Mouse (Mus musculus): Measurements from ENCODE around the gene Lonp2. TPM values are rescaled to one million over a fixed set of nuclear protein-coding genes. Genes with fewer than 3 reads are reported as not detected.

The Lonp2 gene
- polyA plus RNA-seq, 1 experiment from 2014 or later = 69.9 TPM

- Histone ChIP-seq H3K4me3 (no peak overlapping the region), H3K4me1 (replicated peaks) (peaks cover 10% of the 10 kb centered on the region; the same call in 1 of the 2 replicates), H3K27me3 (replicated peaks) (no peaks in the 10 kb centered on the region), H3K9ac (no peak overlapping the region; the same call in 1 of the 2 replicates), H3K4me2 (peak overlapping the region; percentile 49), H3K36me3 (no peaks in the 10 kb centered on the region), H3K27ac (ENCODE audit: poor library complexity, severe bottlenecking) (no peak overlapping the region), H3K9me3 (replicated peaks) (no peaks in the 10 kb centered on the region)
- WGBS = 35% methylated on average over 23 of the region's 23 CpGs
- ATAC-seq (ENCODE audit: insufficient number of reproducible peaks, low FRiP score) = no peak
Measured at GRCm38 (mm10) chr8:86756948-86757733, 133.3 kb downstream of the Lonp2 start.

DNA sequence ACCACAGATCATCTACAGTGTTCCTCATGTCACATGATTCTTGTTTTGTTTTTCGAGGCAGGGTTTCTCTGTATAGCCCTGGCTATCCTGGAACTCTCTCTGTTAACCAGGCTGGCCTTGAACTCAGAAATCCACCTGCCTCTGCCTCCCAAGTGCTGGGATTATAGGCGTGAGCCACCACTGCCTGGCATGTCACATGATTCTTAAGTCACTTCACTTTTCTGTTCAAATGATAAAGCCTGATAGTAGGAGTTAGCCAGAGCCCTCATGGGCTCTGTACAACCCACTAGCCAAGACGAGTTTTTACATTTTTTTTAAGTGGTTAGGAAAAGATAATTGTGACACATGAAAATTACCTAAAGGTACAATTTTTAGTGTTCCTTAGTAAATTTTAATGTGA, 134.8 kb downstream of the Lonp2 start:
- Histone ChIP-seq H3K4me2 (no peak overlapping the region), H3K4me3 (no peak overlapping the region), H3K9me3 (replicated peaks) (no peaks in the 10 kb centered on the region), H3K36me3 (no peaks in the 10 kb centered on the region), H3K9ac (no peak overlapping the region), H3K4me1 (replicated peaks) (peaks cover 10% of the 10 kb centered on the region; the same call in 1 of the 2 replicates), H3K27ac (ENCODE audit: poor library complexity, severe bottlenecking) (no peak overlapping the region), H3K27me3 (replicated peaks) (no peaks in the 10 kb centered on the region; the same call in 1 of the 2 replicates)
- ATAC-seq (ENCODE audit: insufficient number of reproducible peaks, low FRiP score) = no peak
- WGBS = 63% methylated on average over 3 of the region's 3 CpGs

- Histone ChIP-seq H3K4me3 (no peak overlapping the region), H3K9me3 (replicated peaks) (no peaks in the 10 kb centered on the region), H3K4me2 (no peak overlapping the region), H3K4me1 (replicated peaks) (peaks cover 10% of the 10 kb centered on the region; the same call in 1 of the 2 replicates), H3K27me3 (replicated peaks) (no peaks in the 10 kb centered on the region; the same call in 1 of the 2 replicates), H3K9ac (no peak overlapping the region), H3K27ac (ENCODE audit: poor library complexity, severe bottlenecking) (no peak overlapping the region), H3K36me3 (no peaks in the 10 kb centered on the region)
- ATAC-seq (ENCODE audit: insufficient number of reproducible peaks, low FRiP score) = peak; percentile 73
- 22% methylated on average over 4 of the region's 4 CpGs for WGBS
Measured at GRCm38 (mm10) chr8:86759090-86759491, 135.2 kb downstream of the Lonp2 start.

- 71% methylated on average over 6 of the region's 6 CpGs for WGBS
- no peaks in the 10 kb centered on the region for H3K9me3 ChIP-seq (replicated peaks)
- ATAC-seq (ENCODE audit: insufficient number of reproducible peaks, low FRiP score) = no peak
Measured at GRCm38 (mm10) chr8:86760746-86761145, 136.9 kb downstream of the Lonp2 start.

GRCm38 (mm10) chr8:86762806-86763205, 139.0 kb downstream of the Lonp2 start:
- 72% methylated on average over 5 of the region's 5 CpGs for WGBS
- no peak for ATAC-seq (ENCODE audit: insufficient number of reproducible peaks, low FRiP score)

More at GRCm38 (mm10) chr8:86760746-86761145, 136.9 kb downstream of the Lonp2 start:
- Histone ChIP-seq H3K4me1 (replicated peaks) (peaks cover 10% of the 10 kb centered on the region; the same call in 1 of the 2 replicates), H3K4me3 (no peak overlapping the region), H3K27me3 (replicated peaks) (no peaks in the 10 kb centered on the region; the same call in 1 of the 2 replicates), H3K9ac (no peak overlapping the region), H3K36me3 (no peaks in the 10 kb centered on the region), H3K27ac (ENCODE audit: poor library complexity, severe bottlenecking) (no peak overlapping the region), H3K4me2 (no peak overlapping the region)

DNA sequence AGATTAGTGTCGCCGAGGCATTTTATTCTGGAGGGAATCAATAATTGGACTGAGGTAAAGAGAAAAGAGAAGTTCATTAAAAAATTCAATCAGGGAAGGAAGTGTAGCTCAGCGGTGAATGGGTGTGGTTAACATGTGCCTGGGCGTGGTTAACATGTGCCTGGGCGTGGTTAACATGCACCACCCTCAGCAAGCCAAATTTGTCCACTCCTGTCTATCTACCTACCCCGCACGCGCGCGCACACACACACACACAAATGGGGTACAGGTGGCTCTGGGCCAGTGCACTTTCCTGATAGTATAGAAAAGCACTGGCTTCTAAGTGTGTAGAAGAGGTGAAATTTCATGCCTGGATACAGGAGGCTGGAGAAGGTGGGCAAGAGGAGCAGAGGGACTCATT, 141.3 kb downstream of the Lonp2 start:
- Histone ChIP-seq H3K27ac (ENCODE audit: poor library complexity, severe bottlenecking) (no peak overlapping the region), H3K36me3 (no peaks in the 10 kb centered on the region), H3K9me3 (replicated peaks) (no peaks in the 10 kb centered on the region), H3K4me1 (replicated peaks) (peaks cover 6% of the 10 kb centered on the region), H3K27me3 (replicated peaks) (no peaks in the 10 kb centered on the region; the same call in 1 of the 2 replicates), H3K4me3 (no peak overlapping the region), H3K9ac (no peak overlapping the region), H3K4me2 (no peak overlapping the region)
- no peak for ATAC-seq (ENCODE audit: insufficient number of reproducible peaks, low FRiP score)
- 84% methylated on average over 10 of the region's 10 CpGs for WGBS

More at GRCm38 (mm10) chr8:86762806-86763205, 139.0 kb downstream of the Lonp2 start:
- Histone ChIP-seq H3K36me3 (no peaks in the 10 kb centered on the region), H3K9ac (no peak overlapping the region), H3K4me2 (no peak overlapping the region), H3K27me3 (replicated peaks) (no peaks in the 10 kb centered on the region; the same call in 1 of the 2 replicates), H3K4me1 (replicated peaks) (peaks cover 5% of the 10 kb centered on the region; the same call in 1 of the 2 replicates), H3K9me3 (replicated peaks) (no peaks in the 10 kb centered on the region), H3K4me3 (no peak overlapping the region), H3K27ac (ENCODE audit: poor library complexity, severe bottlenecking) (no peak overlapping the region)

DNA sequence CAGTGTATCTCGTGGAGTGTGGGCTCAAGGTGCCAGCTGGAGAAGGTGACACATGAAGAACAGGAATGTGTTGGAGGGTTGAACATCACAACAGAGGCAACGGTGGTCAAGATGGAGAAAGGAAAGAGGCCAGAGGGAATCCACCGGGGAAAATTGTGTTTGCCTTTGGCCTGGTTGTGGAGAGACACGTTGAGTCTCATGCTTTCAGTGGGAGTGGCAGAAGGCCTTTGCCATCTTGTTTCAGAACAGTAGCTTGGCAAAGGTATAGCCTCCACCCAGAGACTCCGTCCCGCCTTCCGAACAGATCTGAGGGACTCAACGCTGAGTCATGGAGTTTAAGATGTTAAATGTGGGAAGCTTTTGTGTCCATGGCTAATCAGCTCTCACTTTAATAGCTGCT, 141.8 kb downstream of the Lonp2 start:
- no peak overlapping the region for H3K27ac ChIP-seq (ENCODE audit: poor library complexity, severe bottlenecking)
- WGBS = 83% methylated on average over 8 of the region's 8 CpGs
- no peaks in the 10 kb centered on the region for H3K9me3 ChIP-seq (replicated peaks)

DNA sequence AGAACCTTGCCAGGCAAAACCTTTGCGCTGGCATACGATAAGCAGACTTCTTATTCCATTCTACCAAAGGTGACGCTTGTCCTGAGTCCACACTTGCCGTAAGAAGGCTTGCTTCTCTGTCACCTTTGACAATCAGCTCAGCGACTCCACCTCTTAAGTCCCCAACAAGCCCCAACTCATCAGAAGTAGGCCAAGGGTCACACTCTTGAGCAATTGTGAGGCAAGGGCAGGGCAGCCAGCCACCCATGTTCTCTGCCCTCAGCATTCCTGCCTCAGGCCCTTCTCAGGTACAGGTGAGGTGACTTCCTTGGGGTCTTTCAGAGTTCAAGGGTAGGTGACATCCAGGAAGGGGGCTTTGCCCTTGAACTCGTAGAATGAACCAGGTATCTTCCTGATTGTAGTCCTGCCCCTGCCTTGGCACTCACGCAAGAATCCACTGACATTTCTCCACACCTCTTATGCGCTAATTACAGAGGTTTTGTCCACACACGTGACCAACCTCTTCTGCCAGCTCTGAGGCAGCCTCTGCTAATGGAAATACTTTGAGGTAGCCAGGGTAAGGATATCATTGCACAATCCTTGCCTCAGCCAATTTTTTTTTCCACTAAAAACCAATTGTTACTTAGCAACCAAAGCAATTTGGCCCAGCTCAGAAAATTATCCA, 142.8 kb downstream of the Lonp2 start:
- H3K4me1 ChIP-seq (replicated peaks) = peaks cover 6% of the 10 kb centered on the region
- no peak overlapping the region for H3K4me2 ChIP-seq
- H3K27me3 ChIP-seq (replicated peaks) = no peaks in the 10 kb centered on the region; the same call in 1 of the 2 replicates
- no peak overlapping the region for H3K4me3 ChIP-seq
- no peak for ATAC-seq (ENCODE audit: insufficient number of reproducible peaks, low FRiP score)
- H3K9me3 ChIP-seq (replicated peaks) = no peaks in the 10 kb centered on the region
- H3K9ac ChIP-seq = no peak overlapping the region
- H3K27ac ChIP-seq (ENCODE audit: poor library complexity, severe bottlenecking) = no peak overlapping the region
- no peaks in the 10 kb centered on the region for H3K36me3 ChIP-seq
- 82% methylated on average over 9 of the region's 9 CpGs for WGBS

More for the DNA sequence above, 141.8 kb downstream of the Lonp2 start:
- H3K27me3 ChIP-seq (replicated peaks) = no peaks in the 10 kb centered on the region; the same call in 1 of the 2 replicates
- H3K4me1 ChIP-seq (replicated peaks) = peaks cover 6% of the 10 kb centered on the region
- no peak for ATAC-seq (ENCODE audit: insufficient number of reproducible peaks, low FRiP score)
- H3K36me3 ChIP-seq = no peaks in the 10 kb centered on the region
- H3K4me3 ChIP-seq = no peak overlapping the region
- H3K9ac ChIP-seq = no peak overlapping the region
- no peak overlapping the region for H3K4me2 ChIP-seq

DNA sequence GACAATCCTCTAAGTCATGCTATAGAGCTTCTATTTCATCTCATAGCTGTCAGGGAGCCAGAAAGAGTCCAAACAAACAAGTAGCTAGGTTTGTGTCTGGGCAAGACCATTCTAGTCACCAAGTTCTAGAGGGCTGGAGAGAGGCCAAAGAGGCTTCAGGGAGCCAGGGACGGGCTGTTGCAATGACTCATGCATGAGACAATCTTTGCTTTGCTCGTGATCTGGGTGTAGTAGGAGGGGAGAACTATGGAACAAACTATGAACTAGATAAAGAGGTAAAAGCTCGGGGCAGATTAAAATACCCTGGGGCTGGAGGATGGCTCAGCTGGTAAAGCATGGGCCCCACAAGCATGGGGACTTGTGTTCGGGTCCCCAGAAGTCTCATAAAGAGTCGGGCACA, 144.7 kb downstream of the Lonp2 start:
- ATAC-seq (ENCODE audit: insufficient number of reproducible peaks, low FRiP score) = no peak
- Histone ChIP-seq H3K4me2 (no peak overlapping the region), H3K27me3 (replicated peaks) (no peaks in the 10 kb centered on the region), H3K27ac (ENCODE audit: poor library complexity, severe bottlenecking) (no peak overlapping the region), H3K4me3 (no peak overlapping the region), H3K9me3 (replicated peaks) (no peaks in the 10 kb centered on the region), H3K9ac (no peak overlapping the region), H3K4me1 (replicated peaks) (peaks cover 6% of the 10 kb centered on the region), H3K36me3 (no peaks in the 10 kb centered on the region)
- 49% methylated on average over 5 of the region's 5 CpGs for WGBS

DNA sequence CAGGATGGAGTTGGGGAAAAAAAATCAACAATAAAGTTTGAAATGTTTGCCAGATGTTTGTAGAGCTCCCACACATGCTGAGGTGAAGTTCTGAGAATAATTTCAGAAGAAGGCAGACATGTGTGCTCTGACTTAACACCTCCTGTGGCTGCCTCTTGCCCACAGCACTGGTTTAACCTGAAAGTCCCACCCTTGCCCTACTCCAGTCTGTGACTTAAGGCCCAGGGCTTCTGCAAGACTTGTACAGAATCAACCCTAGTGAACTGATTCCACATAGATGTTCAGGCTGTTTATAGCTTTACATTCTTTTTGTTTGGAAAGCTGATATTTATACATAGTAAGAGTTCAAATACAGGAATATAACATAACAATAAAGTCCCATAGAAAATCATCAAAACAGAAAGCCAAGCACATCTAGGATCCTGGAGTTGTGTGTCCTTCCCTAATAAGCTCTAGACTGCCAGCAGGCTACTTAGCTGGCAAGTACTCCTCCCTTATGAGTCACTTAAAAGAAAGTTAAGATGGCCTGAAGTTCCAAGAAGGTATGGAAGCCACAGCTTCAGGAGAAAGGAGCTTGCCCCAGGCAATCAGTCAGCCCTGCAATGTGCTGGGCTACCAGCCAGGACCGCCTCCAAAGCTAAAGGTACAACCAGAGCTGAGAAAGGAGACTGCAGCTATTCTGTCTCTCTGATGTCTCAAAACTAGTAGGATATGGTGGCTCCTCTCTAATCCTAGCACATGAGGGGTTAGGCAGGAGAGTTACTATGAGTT, 146.3 kb downstream of the Lonp2 start:
- Histone ChIP-seq H3K4me2 (no peak overlapping the region), H3K27ac (ENCODE audit: poor library complexity, severe bottlenecking) (no peak overlapping the region), H3K9me3 (replicated peaks) (no peaks in the 10 kb centered on the region), H3K36me3 (no peaks in the 10 kb centered on the region), H3K9ac (no peak overlapping the region), H3K4me3 (no peak overlapping the region), H3K27me3 (replicated peaks) (no peaks in the 10 kb centered on the region), H3K4me1 (replicated peaks) (peaks cover 6% of the 10 kb centered on the region)
- WGBS = 67% methylated on average over 1 of the region's 1 CpGs
- ATAC-seq (ENCODE audit: insufficient number of reproducible peaks, low FRiP score) = no peak
